Mouse (Mus musculus): ENCODE data around the gene Crb1. TPM values are rescaled to one million over a fixed set of nuclear protein-coding genes. Genes with fewer than 3 reads are reported as not detected.

Gene Crb1
- total and polyA plus RNA-seq, 3 experiments: 0.10 to 0.25 (median 0.12) TPM

DNA sequence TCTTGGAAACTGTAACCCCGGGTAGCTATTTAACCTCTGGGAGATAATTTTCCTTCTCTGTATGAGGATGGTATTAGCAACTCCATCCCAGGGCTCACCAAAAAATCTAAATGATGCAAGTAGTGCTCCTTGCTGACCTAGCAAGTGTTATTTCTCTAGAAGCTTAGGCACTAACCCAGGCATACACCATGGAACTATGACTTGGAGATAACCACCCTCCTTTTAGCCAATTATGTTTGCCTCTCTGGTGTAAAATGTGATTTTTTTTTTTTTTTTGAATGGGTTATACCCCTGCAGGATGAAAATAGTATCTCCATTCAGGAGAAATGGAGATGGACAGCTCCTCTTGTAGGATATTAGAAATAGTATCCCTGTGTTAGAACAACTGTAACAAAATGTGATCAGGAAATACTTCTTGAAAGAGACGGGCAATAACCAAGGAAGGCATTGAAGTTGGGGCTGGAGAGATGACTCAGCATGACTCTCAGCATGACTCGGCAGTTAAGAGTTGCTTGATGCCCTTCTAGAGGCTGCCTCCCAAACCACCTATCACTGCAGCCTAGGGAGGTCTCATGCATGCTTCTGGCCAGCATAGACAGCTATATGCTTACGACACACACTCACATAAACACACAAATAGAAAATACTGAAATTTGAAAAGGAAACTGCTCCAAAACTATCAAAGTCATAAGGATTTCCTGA is 100.1 kb downstream of the Crb1 start:
- Histone ChIP-seq H3K9me3 (replicated peaks; ENCODE audit: low read length) (no peaks in the 10 kb centered on the region), H3K36me3 (replicated peaks in 1 of 2; ENCODE audit: control insufficient read depth in 1 of 2, insufficient read depth in 1 of 2, low read length in 1 of 2) (no peaks in the 10 kb centered on the region), H3K4me2 (ENCODE audit: insufficient read depth, low read depth, poor library complexity, severe bottlenecking) (no peak overlapping the region), H3K4me1 (ENCODE audit: control insufficient read depth in 1 of 2, insufficient read depth in 2 of 2) (no peaks in the 10 kb centered on the region), H3K27me3 (replicated peaks) (no peaks in the 10 kb centered on the region), H3K9ac (ENCODE audit: insufficient read depth, low read depth) (no peak overlapping the region), H3K27ac (ENCODE audit: insufficient read depth, low read depth) (no peak overlapping the region), H3K79me2 (replicated peaks; ENCODE audit: control insufficient read depth, extremely low read depth, insufficient read depth, poor library complexity, severe bottlenecking) (no peaks in the 10 kb centered on the region), H3K4me3 (replicated peaks in 1 of 3; ENCODE audit: low read depth in 2 of 3, low read length in 2 of 3, poor library complexity in 1 of 3) (no peak overlapping the region)
- DNase-seq (ENCODE audit: extremely low read depth): peak; percentile 35
- in situ Hi-C loops (cut with MboI; ENCODE audit: low pct_ligation_motif_present, low pct_unique_long_range_greater_than_20kb, low sequenced_read_pairs): no loop called here
- dilution Hi-C loops (cut with MboI; ENCODE audit: extremely low pct_ligation_motif_present, extremely low pct_unique_long_range_greater_than_20kb, low sequenced_read_pairs): no loop called here
- TF ChIP-seq MAFK (IDR thresholded peaks at IDR 0.05; ENCODE audit: insufficient replicate concordance, low read length): peak; percentile 87
- TF ChIP-seq POLR2A (IDR thresholded peaks at IDR 0.05; ENCODE audit: low read depth, low read length): no peak
- TF ChIP-seq SIN3A (IDR thresholded peaks at IDR 0.05; ENCODE audit: low read length): 0 out of 2 replicates have a peak, but pooled peaks have one; percentile 23

DNA sequence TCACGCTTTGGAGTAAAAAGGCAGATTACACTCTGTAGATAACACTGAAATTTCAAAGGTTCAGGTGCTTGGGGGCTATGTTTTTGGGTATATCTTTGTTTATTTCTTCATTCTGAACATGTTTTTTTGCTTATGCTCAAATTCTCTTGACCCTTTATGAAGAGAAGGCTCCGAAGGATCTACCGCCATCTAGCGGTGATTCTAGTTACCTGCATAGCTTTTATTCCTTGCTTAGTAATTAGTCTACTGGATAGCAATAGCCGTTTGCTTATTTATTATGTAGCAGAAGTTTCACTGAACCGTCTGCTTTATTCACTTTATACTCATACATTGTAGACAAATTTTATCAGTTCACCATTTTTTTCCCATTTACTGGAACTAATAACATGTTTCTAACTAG is 109.1 kb downstream of the Crb1 start:
- Histone ChIP-seq H3K4me3 (replicated peaks in 1 of 3; ENCODE audit: low read depth in 2 of 3, low read length in 2 of 3, poor library complexity in 1 of 3) (no peak overlapping the region), H3K79me2 (replicated peaks; ENCODE audit: control insufficient read depth, extremely low read depth, insufficient read depth, poor library complexity, severe bottlenecking) (no peaks in the 10 kb centered on the region), H3K36me3 (replicated peaks in 1 of 2; ENCODE audit: control insufficient read depth in 1 of 2, insufficient read depth in 1 of 2, low read length in 1 of 2) (no peaks in the 10 kb centered on the region), H3K27me3 (replicated peaks) (no peaks in the 10 kb centered on the region), H3K4me1 (ENCODE audit: control insufficient read depth in 1 of 2, insufficient read depth in 2 of 2) (no peaks in the 10 kb centered on the region), H3K9ac (ENCODE audit: insufficient read depth, low read depth) (no peak overlapping the region), H3K9me3 (replicated peaks; ENCODE audit: low read length) (no peaks in the 10 kb centered on the region), H3K4me2 (ENCODE audit: insufficient read depth, low read depth, poor library complexity, severe bottlenecking) (no peak overlapping the region), H3K27ac (ENCODE audit: insufficient read depth, low read depth) (no peak overlapping the region)
- peak; percentile 75 for DNase-seq (ENCODE audit: extremely low read depth)
- dilution Hi-C loops (cut with MboI; ENCODE audit: extremely low pct_ligation_motif_present, extremely low pct_unique_long_range_greater_than_20kb, low sequenced_read_pairs): no loop called here
- no peak for TF ChIP-seq TCF12 (IDR thresholded peaks at IDR 0.05; ENCODE audit: low read depth, low read length)
- TF ChIP-seq ZNF384 (IDR thresholded peaks at IDR 0.05; ENCODE audit: low read depth, low read length): no peak
- TF ChIP-seq CTCF (conservative IDR thresholded peaks at IDR 0.05 in 1 of 2, IDR thresholded peaks at IDR 0.05 in 1 of 2; ENCODE audit: low read depth in 2 of 2, low read length in 2 of 2): peak; percentile 67 to 87; a peak in 3 of 4 replicates
- peak; percentile 87 for TF ChIP-seq RAD21 (IDR thresholded peaks at IDR 0.05; ENCODE audit: low read depth, low read length)
- peak; percentile 72 for TF ChIP-seq SMC3 (IDR thresholded peaks at IDR 0.05; ENCODE audit: low read depth, low read length)
- in situ Hi-C loops (cut with MboI; ENCODE audit: low pct_ligation_motif_present, low pct_unique_long_range_greater_than_20kb, low sequenced_read_pairs): no loop called here

DNA sequence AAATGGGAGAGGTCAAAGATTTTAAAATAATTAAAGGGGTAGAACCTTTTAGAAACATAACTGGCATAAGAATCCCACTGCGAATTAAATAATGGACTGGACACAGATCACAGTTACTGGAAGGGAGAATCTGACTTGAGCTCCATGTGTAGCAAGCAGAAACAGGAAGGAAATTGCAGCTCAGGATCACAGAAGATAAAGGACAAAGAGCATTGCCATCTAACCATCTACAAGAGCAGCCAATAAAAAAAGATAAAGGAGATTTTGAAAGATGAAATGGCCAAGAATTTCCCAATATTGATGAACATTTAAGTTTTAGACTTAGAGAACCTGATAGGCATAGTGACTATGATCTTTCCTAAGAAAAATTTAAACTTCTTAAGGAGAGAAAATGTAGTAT is 112.7 kb downstream of the Crb1 start:
- no peak for DNase-seq (ENCODE audit: extremely low read depth)
- Histone ChIP-seq H3K4me3 (replicated peaks in 1 of 3; ENCODE audit: low read depth in 2 of 3, low read length in 2 of 3, poor library complexity in 1 of 3) (no peak overlapping the region), H3K9me3 (replicated peaks; ENCODE audit: low read length) (no peaks in the 10 kb centered on the region), H3K4me2 (ENCODE audit: insufficient read depth, low read depth, poor library complexity, severe bottlenecking) (no peak overlapping the region), H3K27me3 (replicated peaks) (no peaks in the 10 kb centered on the region), H3K4me1 (ENCODE audit: control insufficient read depth in 1 of 2, insufficient read depth in 2 of 2) (peaks cover 0 to 4% of the 10 kb centered on the region in 2 experiments; a peak in 2 of 4 replicates), H3K27ac (ENCODE audit: insufficient read depth, low read depth) (no peak overlapping the region), H3K79me2 (replicated peaks; ENCODE audit: control insufficient read depth, extremely low read depth, insufficient read depth, poor library complexity, severe bottlenecking) (no peaks in the 10 kb centered on the region), H3K36me3 (replicated peaks in 1 of 2; ENCODE audit: control insufficient read depth in 1 of 2, insufficient read depth in 1 of 2, low read length in 1 of 2) (no peaks in the 10 kb centered on the region), H3K9ac (ENCODE audit: insufficient read depth, low read depth) (no peak overlapping the region)
- in situ Hi-C loops (cut with MboI; ENCODE audit: low pct_ligation_motif_present, low pct_unique_long_range_greater_than_20kb, low sequenced_read_pairs) (no loop called here), dilution Hi-C loops (cut with MboI; ENCODE audit: extremely low pct_ligation_motif_present, extremely low pct_unique_long_range_greater_than_20kb, low sequenced_read_pairs) (no loop called here)
- TF ChIP-seq MAZ (IDR thresholded peaks at IDR 0.05; ENCODE audit: low read depth, low read length) (no peak), RCOR1 (conservative IDR thresholded peaks at IDR 0.05; ENCODE audit: low read depth, low read length) (no peak), NELFE (IDR thresholded peaks at IDR 0.05; ENCODE audit: low read depth, low read length) (no peak), TCF12 (IDR thresholded peaks at IDR 0.05; ENCODE audit: low read depth, low read length) (no peak), NRF1 (IDR thresholded peaks at IDR 0.05; ENCODE audit: low read depth, low read length) (no peak), PAX5 (IDR thresholded peaks at IDR 0.05; ENCODE audit: low read length) (no peak), SMC3 (IDR thresholded peaks at IDR 0.05; ENCODE audit: low read depth, low read length) (no peak)

All from CH12.LX (cell line).